Mouse (Mus musculus): ENCODE results near the gene Ago1. TPM values are rescaled to one million over a fixed set of nuclear protein-coding genes. Genes with fewer than 3 reads are reported as not detected.

The Ago1 gene
- total RNA-seq, 2 experiments from 2014 or later = 48.4 to 49.4 TPM

- no peak for DNase-seq (ENCODE audit: low spot score in 2 of 2)
These were observed 44.5 kb downstream of the Ago1 start for GRCm38 (mm10) chr4:126423866-126424265.

DNA sequence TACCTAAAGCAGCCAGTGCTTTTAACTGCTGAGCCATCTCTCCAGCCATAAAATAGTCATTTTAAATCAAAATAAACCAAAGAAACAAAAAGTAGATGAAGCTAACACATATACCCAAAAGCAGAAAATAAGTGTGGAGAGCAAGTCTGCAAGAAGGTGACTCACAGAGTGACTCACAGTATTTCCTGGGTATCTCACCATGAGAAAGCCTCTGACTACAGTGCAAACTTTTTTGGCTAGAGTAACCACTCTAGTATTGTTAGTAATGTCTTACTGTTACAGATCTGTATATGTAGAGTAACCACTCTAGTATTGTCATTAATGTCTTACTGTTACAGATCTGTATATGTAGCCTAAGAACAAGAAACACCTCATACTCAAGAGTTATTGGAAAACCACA is 52.7 kb downstream of the Ago1 start:
- DNase-seq (ENCODE audit: low spot score in 2 of 2) = no peak

- DNase-seq (ENCODE audit: low spot score in 2 of 2) = no peak
These were observed 55.9 kb downstream of the Ago1 start for GRCm38 (mm10) chr4:126412526-126412925.

Other genes starting within 250 kb of the Ago1 start
- gene Map7d1, start 212.2 kb downstream of the Ago1 start, total RNA-seq (2021) = 100 to 1,000 TPM; 251 to 254 TPM
- 10 to 100 TPM; 84.5 to 87.3 TPM for gene Trappc3, start 206.3 kb downstream of the Ago1 start, total RNA-seq (2021)
- 1 to 10 TPM; 1.7 to 2.8 TPM for gene Col8a2, start 181.8 kb downstream of the Ago1 start, total RNA-seq (2021)
- 10 to 100 TPM; 28.6 to 30.9 TPM for gene Adprhl2, start 146.9 kb downstream of the Ago1 start, total RNA-seq (2021)
- 1 to 10 TPM; 1.0 to 1.1 TPM for gene Tekt2, start 142.9 kb downstream of the Ago1 start, total RNA-seq (2021)
- gene Ago3, start 39.0 kb downstream of the Ago1 start, total RNA-seq (2021) = 10 to 100 TPM; 33.2 to 35.6 TPM
- 1 to 10 TPM; 8.5 to 9.7 TPM for gene Ago4, start 64.9 kb upstream of the Ago1 start, total RNA-seq (2021)
- gene Clspn, start 88.4 kb upstream of the Ago1 start, total RNA-seq (2021) = 1 to 10 TPM in 1 of 2 experiments, under 1 TPM in 1; 0.98 to 3.2 TPM
- gene 5730409E04Rik, start 141.2 kb upstream of the Ago1 start, total RNA-seq (2021) = 10 to 100 TPM; 69.4 to 75.7 TPM
- gene Psmb2, start 209.0 kb upstream of the Ago1 start, total RNA-seq (2021) = 100 to 1,000 TPM; 101 to 103 TPM